Mouse (Mus musculus) liver, embryonic 14.5 days (tissue): ENCODE data around the gene Tmem131l.

ENCODE experiments used
- CTCF ChIP-seq: IDR thresholded peaks from 2 replicates; pipeline ENCODE4 v1.5.1; 2016; ENCODE audit warnings: antibody characterized with exemption, low read depth, control low read depth
- EP300 ChIP-seq: IDR thresholded peaks from 2 replicates; pipeline ENCODE4 v1.6.1; 2016; ENCODE audit warnings: antibody characterized with exemption, low read depth

DNA sequence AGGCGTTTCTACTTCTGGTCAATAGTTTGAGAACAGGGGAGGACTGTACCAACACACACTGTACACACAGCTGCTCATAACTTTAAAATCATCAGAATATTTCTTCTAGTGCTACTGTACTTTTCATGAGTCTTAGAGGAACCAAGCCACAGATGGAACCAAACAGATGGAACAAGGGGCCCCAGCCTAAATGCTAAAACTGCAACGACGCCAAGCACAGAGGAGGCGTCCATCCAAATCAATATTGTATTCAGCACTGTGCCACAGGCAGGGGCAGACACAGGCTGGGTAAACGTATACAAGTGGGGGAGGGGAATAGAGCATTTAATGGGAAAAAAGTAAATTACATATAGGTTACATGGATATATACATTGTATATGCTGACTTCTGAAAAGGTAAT, 42.4 kb downstream of the Tmem131l start:
- TF ChIP-seq CTCF (no peak), EP300 (no peak)
